Mouse (Mus musculus): ENCODE data around the gene Fstl3. TPM values are rescaled to one million over a fixed set of nuclear protein-coding genes. Genes with fewer than 3 reads are reported as not detected.
A peak's percentile ranks its signal among the peaks of the same experiment; 100 is the strongest.

Fstl3 gene
- polyA plus RNA-seq, 1 experiment: 5.8 TPM

DNA sequence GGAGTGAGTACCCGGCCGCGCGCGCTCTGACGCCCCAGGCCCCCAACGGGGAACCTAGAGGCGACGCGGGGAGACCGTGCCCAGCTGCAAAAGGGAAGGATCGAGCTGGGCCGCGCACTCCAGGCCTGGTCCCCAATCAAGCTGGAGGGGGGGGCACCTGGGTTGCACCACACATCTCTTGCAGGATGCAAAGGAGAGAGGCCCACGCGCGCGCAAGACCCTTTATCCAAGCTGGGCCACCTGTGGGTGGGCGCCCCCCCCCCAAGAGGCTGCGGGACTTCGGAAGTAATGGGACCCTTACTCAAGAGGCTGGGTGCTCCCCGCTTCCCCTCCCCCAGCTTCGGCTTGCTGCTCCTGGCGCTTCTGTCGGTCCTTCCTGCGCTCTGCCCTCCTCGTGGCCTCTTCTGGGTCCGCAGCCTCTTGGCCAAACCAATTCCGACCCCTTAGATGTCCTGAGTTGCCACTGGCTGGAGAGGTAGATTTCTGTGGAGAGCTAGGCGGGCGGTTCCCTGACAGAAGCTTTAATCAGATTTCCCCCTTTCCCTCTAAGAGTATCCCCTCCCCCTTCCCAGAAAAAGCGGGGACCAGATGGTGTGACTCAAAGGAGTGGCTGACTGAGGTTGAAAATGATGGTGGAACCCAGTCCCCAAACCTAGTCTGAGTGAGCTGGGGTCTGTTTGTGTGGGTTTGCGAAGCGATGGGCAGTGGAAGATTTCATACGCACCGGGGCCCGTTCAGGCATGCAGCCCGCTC, 16.8 kb downstream of the Fstl3 start:
- Histone ChIP-seq H3K4me1 (ENCODE audit: control insufficient read depth, insufficient read depth, insufficient read length) (peaks cover 7% of the 10 kb centered on the region), H3K4me3 (ENCODE audit: extremely low read depth, insufficient read depth, insufficient read length) (peak overlapping the region; percentile 64), H3K27ac (ENCODE audit: insufficient read depth, low read length) (no peak overlapping the region), H3K36me3 (ENCODE audit: control insufficient read depth, insufficient read depth, low read length) (no peaks in the 10 kb centered on the region), H3K27me3 (ENCODE audit: control insufficient read depth, insufficient read depth, low read length) (no peaks in the 10 kb centered on the region)
- no peak for TF ChIP-seq CTCF (IDR thresholded peaks at IDR 0.05; ENCODE audit: extremely low read depth, insufficient read depth, insufficient read length, insufficient replicate concordance)
- no peak for TF ChIP-seq POLR2A (IDR thresholded peaks at IDR 0.05; ENCODE audit: low read depth, low read length)
- no peak for DNase-seq (ENCODE audit: low read depth in 1 of 2, low spot score in 2 of 2)
- 17% methylated on average over 37 of the region's 38 CpGs for WGBS

DNA sequence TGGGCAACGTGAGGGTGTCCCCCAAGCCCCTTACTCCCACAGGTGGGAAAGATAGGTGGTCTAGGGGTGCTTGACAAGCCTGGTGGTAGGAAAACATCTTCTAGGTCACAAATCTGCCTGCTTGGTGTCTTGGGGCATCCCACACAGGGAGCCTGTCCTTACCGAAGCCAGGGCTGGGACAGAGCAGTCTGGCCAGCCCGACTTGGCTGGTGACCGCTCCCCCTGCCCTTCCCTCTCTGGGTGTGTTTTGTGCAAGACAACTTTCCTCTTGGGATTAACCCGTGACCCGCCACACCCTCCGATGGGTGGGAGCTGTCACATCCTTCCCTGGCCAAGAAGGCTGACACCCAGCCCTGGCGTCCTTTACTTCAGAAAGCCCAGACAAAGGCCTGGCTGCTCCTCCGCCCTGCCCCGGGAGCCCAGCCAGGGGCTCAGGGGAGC, 17.4 kb downstream of the Fstl3 start:
- H3K4me1 ChIP-seq (ENCODE audit: control insufficient read depth, insufficient read depth, insufficient read length): peaks cover 7% of the 10 kb centered on the region
- no peak overlapping the region for H3K4me3 ChIP-seq (ENCODE audit: extremely low read depth, insufficient read depth, insufficient read length)
- DNase-seq (ENCODE audit: low read depth in 1 of 2, low spot score in 2 of 2): no peak
- WGBS: 29% methylated on average over 10 of the region's 10 CpGs
- no peaks in the 10 kb centered on the region for H3K27me3 ChIP-seq (ENCODE audit: control insufficient read depth, insufficient read depth, low read length)
- no peak for TF ChIP-seq CTCF (IDR thresholded peaks at IDR 0.05; ENCODE audit: extremely low read depth, insufficient read depth, insufficient read length, insufficient replicate concordance)
- no peak for TF ChIP-seq POLR2A (IDR thresholded peaks at IDR 0.05; ENCODE audit: low read depth, low read length)
- H3K27ac ChIP-seq (ENCODE audit: insufficient read depth, low read length): no peak overlapping the region
- no peaks in the 10 kb centered on the region for H3K36me3 ChIP-seq (ENCODE audit: control insufficient read depth, insufficient read depth, low read length)

DNA sequence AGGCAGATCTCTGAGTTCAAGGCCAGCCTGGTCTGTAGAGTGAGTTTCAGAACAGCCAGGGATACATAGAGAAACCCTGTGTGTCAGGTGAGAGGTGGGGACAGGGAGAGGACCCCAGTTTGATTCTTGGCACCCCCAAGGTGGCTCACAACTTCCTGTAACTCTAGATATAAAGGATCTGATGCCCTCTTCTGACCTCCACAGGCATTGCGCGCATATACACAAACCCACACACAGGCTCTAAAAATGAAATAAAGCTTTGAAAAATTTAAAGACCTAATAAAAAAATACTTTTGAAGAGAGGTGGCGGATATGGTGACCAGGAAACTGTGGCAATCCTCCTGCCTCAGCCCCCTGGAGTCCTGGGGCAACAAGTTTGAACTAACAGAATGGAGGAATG, 18.8 kb downstream of the Fstl3 start:
- Histone ChIP-seq H3K36me3 (ENCODE audit: control insufficient read depth, insufficient read depth, low read length) (no peaks in the 10 kb centered on the region), H3K4me1 (ENCODE audit: control insufficient read depth, insufficient read depth, insufficient read length) (peaks cover 7% of the 10 kb centered on the region), H3K27ac (ENCODE audit: insufficient read depth, low read length) (no peak overlapping the region), H3K4me3 (ENCODE audit: extremely low read depth, insufficient read depth, insufficient read length) (no peak overlapping the region), H3K27me3 (ENCODE audit: control insufficient read depth, insufficient read depth, low read length) (no peaks in the 10 kb centered on the region)
- no peak for TF ChIP-seq POLR2A (IDR thresholded peaks at IDR 0.05; ENCODE audit: low read depth, low read length)
- TF ChIP-seq CTCF (IDR thresholded peaks at IDR 0.05; ENCODE audit: extremely low read depth, insufficient read depth, insufficient read length, insufficient replicate concordance): no peak
- 94% methylated on average over 3 of the region's 3 CpGs for WGBS
- no peak for DNase-seq (ENCODE audit: low read depth in 1 of 2, low spot score in 2 of 2)

DNA sequence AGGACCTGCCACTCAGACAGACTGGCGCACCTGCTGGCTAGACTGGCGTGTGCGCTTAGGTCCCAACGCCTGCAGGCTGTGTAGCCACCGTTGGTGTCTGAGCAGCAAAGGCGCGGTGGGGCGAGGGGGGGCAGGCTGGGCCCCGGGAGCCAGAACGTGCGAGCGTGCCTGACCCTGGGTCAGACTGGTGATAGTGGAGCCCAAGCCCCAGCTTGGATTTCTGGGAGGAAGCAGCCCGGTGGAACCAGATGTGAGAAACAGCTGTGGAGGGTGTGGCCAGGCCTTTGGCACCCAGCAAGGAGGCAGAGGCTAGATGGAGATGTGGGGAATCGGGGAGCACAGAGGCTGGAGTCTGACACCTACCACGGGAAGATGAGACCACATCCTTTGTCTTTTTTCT, 20.3 kb downstream of the Fstl3 start:
- peaks cover 7% of the 10 kb centered on the region for H3K4me1 ChIP-seq (ENCODE audit: control insufficient read depth, insufficient read depth, insufficient read length)
- TF ChIP-seq POLR2A (IDR thresholded peaks at IDR 0.05; ENCODE audit: low read depth, low read length) (no peak), CTCF (IDR thresholded peaks at IDR 0.05; ENCODE audit: extremely low read depth, insufficient read depth, insufficient read length, insufficient replicate concordance) (no peak)
- no peak overlapping the region for H3K4me3 ChIP-seq (ENCODE audit: extremely low read depth, insufficient read depth, insufficient read length)
- no peaks in the 10 kb centered on the region for H3K27me3 ChIP-seq (ENCODE audit: control insufficient read depth, insufficient read depth, low read length)
- WGBS: 33% methylated on average over 15 of the region's 15 CpGs
- H3K36me3 ChIP-seq (ENCODE audit: control insufficient read depth, insufficient read depth, low read length): no peaks in the 10 kb centered on the region
- H3K27ac ChIP-seq (ENCODE audit: insufficient read depth, low read length): no peak overlapping the region
- DNase-seq (ENCODE audit: low read depth in 1 of 2, low spot score in 2 of 2): no peak

DNA sequence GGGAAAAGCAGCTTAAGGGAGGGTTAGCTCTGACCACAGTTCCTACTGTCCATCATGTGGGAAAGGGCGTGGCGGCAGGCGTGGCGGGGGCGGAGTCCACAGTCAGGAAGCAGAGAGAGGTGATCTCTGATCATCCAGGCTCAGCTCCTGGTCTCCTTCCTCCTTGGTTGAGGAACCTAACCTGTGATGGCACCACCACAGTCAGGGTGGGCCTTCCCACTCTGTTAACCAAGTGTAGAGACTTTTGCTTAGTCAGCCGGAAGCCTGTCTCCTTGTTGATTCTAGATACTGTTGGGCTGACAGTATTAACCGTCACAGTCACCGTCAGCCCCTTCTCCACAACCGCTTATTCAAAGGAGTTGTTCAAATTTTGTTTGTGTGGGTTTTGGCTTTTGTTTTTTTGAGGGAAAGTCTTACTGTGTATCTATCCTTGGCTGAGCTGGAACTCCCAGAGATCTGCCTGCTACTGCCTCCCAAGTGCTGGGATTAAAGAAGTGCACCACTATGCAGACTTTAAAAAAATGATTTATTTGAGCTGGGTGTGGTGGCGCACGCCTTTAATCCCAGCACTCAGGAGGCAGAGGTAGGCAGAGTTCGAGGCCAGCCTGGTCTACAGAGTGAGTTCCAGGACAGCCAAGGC, 21.3 kb downstream of the Fstl3 start:
- H3K36me3 ChIP-seq (ENCODE audit: control insufficient read depth, insufficient read depth, low read length): no peaks in the 10 kb centered on the region
- H3K27ac ChIP-seq (ENCODE audit: insufficient read depth, low read length): no peak overlapping the region
- peak; percentile 21 to 33 for DNase-seq (ENCODE audit: low read depth in 1 of 2, low spot score in 2 of 2)
- 27% methylated on average over 12 of the region's 12 CpGs for WGBS
- H3K4me3 ChIP-seq (ENCODE audit: extremely low read depth, insufficient read depth, insufficient read length): no peak overlapping the region
- no peaks in the 10 kb centered on the region for H3K27me3 ChIP-seq (ENCODE audit: control insufficient read depth, insufficient read depth, low read length)
- TF ChIP-seq CTCF (IDR thresholded peaks at IDR 0.05; ENCODE audit: extremely low read depth, insufficient read depth, insufficient read length, insufficient replicate concordance) (no peak), POLR2A (IDR thresholded peaks at IDR 0.05; ENCODE audit: low read depth, low read length) (no peak)
- H3K4me1 ChIP-seq (ENCODE audit: control insufficient read depth, insufficient read depth, insufficient read length): peaks cover 7% of the 10 kb centered on the region

DNA sequence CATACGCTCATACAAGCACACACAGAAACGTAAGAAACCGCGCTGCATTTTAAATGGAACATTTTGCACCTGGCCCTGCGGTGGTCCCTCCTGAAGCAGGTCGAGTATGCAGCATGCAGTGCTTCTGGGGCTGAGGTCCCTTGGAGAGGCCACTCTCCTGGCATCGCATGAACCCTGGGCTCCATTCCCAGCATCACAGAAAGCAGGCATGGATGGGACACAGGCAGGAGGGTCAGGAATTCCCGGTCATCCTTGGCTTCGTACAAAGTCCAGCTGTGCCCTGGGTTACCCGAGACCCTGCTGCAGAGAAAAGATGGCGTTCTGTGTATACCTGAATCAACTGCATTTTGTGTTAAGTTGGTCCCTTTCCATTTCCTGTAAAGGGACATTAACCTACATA, 23.4 kb downstream of the Fstl3 start:
- no peaks in the 10 kb centered on the region for H3K27me3 ChIP-seq (ENCODE audit: control insufficient read depth, insufficient read depth, low read length)
- H3K27ac ChIP-seq (ENCODE audit: insufficient read depth, low read length): no peak overlapping the region
- H3K36me3 ChIP-seq (ENCODE audit: control insufficient read depth, insufficient read depth, low read length): no peaks in the 10 kb centered on the region
- H3K4me1 ChIP-seq (ENCODE audit: control insufficient read depth, insufficient read depth, insufficient read length): peaks cover 5% of the 10 kb centered on the region; the same call in 1 of the 2 replicates
- DNase-seq (ENCODE audit: low read depth in 1 of 2, low spot score in 2 of 2): no peak
- 95% methylated on average over 11 of the region's 11 CpGs for WGBS
- no peak overlapping the region for H3K4me3 ChIP-seq (ENCODE audit: extremely low read depth, insufficient read depth, insufficient read length)
- TF ChIP-seq CTCF (IDR thresholded peaks at IDR 0.05; ENCODE audit: extremely low read depth, insufficient read depth, insufficient read length, insufficient replicate concordance) (no peak), POLR2A (IDR thresholded peaks at IDR 0.05; ENCODE audit: low read depth, low read length) (no peak)

DNA sequence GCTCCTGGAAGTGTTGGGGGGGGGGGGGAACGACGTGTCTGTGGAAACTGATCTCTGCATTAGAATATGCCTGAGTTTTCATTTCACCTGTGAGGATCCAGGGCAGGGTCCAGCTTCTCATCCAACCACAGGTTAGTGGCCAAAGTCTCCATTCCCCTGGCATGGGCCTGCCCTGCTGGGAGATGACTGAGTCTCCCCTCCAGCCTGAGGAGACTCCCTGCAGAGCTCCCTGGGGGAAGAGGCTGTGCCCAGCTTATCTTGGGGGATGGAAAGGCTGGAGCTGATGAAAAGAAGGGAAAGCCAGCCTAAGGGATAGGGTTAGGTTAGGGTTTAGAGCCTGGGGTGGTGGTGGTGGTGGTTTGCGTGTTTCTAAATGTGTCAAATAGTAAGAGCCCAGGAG, 24.8 kb downstream of the Fstl3 start:
- no peak for DNase-seq (ENCODE audit: low read depth in 1 of 2, low spot score in 2 of 2)

More for the DNA sequence above, 24.8 kb downstream of the Fstl3 start:
- Histone ChIP-seq H3K36me3 (ENCODE audit: control insufficient read depth, insufficient read depth, low read length) (no peaks in the 10 kb centered on the region), H3K27me3 (ENCODE audit: control insufficient read depth, insufficient read depth, low read length) (no peaks in the 10 kb centered on the region), H3K4me3 (ENCODE audit: extremely low read depth, insufficient read depth, insufficient read length) (no peak overlapping the region), H3K4me1 (ENCODE audit: control insufficient read depth, insufficient read depth, insufficient read length) (peaks cover 5% of the 10 kb centered on the region; the same call in 1 of the 2 replicates), H3K27ac (ENCODE audit: insufficient read depth, low read length) (no peak overlapping the region)
- 83% methylated on average over 3 of the region's 3 CpGs for WGBS
- TF ChIP-seq CTCF (IDR thresholded peaks at IDR 0.05; ENCODE audit: extremely low read depth, insufficient read depth, insufficient read length, insufficient replicate concordance): no peak
- no peak for TF ChIP-seq POLR2A (IDR thresholded peaks at IDR 0.05; ENCODE audit: low read depth, low read length)
